Mouse (Mus musculus) urinary bladder, postnatal 4 days (tissue): Measurements from ENCODE around the gene Ldhal6b.
"Not testable (repeated sequence)": the region's sequence is repeated elsewhere in the genome, so short reads cannot be mapped to it uniquely, and the experiment has no call there.

Experiments
- DNase-seq, 2 experiments: peaks; one replicate each; pipeline ENCODE4 v3.0.0; 2021 to 2022; ENCODE audit warnings: low spot score in 2 of 2

Ldhal6b gene

DNA sequence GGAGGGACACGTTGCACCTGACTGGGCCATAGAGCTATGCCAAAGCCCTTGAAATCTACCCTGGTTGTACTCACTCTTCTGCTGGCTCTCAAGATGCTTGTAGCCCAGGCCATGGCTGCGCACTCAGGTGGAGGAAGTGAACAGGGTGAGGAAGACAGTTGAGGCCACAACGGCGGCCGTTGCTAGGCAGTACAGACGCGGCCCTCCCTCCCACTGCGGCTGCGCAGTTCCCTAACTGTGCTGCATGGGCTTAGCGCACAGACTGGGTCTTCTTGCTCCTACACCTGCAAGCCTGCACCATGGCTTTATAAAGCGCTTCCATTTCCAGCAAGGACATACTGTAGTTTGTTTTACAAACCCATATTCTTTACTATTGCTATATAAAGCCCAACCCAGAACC is at the start of gene Ldhal6b:
Gene Ldhal6b, minus strand, starts transcription at position 223 of the 400 bp plus-strand sequence.
- DNase-seq: no peak

- DNase-seq: no peak
Measured at GRCm38 (mm10) chr17:5467177-5467576, 48.6 kb upstream of the Ldhal6b start.

DNA sequence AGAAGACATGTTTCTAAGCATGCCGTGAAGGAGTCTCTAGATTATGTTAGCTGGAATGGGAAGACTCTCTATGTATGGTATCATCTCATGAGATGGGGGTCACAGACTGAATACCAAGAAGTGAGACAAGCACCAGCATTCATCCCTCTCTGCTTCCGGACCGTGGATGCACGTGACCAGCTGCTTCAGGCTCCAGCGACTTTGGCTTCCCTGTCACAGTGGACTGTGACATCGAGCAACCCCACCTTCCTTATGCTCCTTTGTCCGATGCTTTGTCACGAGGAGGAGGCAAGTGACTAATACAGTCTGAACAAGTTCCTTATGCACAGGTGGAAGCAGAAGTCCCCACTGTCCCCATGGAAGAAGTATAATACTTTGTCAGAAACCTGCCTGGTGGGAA is 48.2 kb upstream of the Ldhal6b start:
- no peak for DNase-seq

- DNase-seq: no peak
Measured at GRCm38 (mm10) chr17:5463912-5464311, 45.3 kb upstream of the Ldhal6b start.

GRCm38 (mm10) chr17:5453657-5454056 is 35.1 kb upstream of the Ldhal6b start:
- DNase-seq: no peak

GRCm38 (mm10) chr17:5443751-5444150 is 25.2 kb upstream of the Ldhal6b start:
- peak in 1 of 2 experiments; percentile 44 for DNase-seq

GRCm38 (mm10) chr17:5443260-5443659 is 24.7 kb upstream of the Ldhal6b start:
- DNase-seq: peak in 1 of 2 experiments; percentile 30

DNA sequence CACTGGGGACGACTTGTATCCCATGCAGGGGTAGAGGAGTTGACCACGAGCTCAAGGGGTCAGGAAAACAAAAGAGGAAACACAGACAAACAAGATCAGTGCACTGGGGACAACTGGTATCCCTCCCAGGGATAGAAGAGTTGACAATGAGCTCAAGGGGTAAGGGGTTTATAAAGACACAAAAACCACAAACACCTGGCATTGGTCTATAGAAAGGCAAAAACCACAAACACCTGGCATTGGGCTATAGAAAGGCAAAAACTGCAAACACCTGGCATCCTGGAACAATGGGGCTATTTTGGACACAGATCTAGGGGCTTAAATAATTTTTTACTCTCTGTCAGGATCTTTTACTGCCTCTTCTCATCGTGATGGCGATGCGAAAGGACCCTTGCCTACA is 23.8 kb upstream of the Ldhal6b start:
- not testable (repeated sequence) for DNase-seq

DNA sequence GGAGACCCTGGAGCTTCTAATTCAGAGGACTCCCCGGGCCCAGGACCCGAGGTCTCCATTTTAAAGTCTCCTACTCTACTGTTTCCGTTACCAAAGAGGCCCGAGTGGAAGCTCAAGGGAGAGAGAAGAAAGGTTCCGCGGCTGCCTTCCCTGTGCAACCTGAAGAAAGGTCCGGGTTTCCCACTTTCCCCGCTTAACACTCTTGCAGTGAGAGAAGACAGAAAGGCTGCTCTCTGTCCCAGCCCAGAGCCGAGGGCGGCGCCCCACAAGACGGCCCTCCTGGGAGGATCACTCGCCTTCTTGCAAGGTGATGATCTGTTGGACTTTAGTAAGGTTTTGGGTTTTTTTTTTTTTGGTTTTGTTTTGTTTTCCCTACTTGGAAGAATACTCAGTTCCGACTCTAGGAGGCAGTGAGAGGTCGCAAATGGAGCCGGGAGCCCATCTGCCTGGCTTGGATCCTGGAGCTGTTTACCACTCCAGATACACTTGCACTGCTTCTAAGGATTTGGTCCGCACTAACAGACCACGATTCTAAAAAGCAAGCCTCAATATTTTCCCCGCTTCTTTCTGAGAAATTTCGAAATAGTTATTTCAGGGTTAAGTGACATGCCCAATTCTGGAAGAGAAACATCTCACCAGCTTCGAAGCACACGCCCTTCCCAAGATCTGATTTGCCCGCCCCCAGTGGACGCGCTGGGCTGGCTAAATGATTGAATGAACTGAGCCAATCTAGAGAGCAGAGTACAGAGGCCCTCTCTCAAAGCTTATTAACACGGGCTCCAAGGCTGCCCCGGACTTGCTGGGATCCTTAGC is 21.8 kb upstream of the Ldhal6b start, which contains the start of gene Tmem242:
Gene Tmem242, minus strand, starts transcription at position 101 of the 813 bp plus-strand sequence.
- DNase-seq: peak; percentile 84 to 89

- no peak for DNase-seq
Measured at GRCm38 (mm10) chr17:5439831-5440158, 21.2 kb upstream of the Ldhal6b start.

DNA sequence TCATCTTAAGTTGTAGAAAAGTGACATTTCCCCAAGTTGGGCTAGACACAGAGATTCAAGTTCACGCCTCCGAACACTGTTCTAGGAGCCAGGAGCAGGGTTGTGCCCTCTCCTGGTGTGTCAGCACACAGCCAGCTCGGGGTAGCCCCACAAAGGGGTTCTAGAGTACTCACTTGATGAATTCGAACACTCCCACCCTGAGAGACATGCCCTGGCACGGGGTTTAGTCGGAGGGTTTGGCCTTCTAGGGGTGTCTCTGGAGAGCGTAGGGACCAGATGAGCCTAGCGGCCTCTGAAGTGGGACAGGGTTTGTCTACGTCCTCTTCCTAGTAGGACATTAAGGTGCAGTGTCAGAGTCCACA is 11.2 kb upstream of the Ldhal6b start:
- no peak for DNase-seq

GRCm38 (mm10) chr17:5429090-5429771 is 10.7 kb upstream of the Ldhal6b start:
- DNase-seq: peak; percentile 77 to 90

DNA sequence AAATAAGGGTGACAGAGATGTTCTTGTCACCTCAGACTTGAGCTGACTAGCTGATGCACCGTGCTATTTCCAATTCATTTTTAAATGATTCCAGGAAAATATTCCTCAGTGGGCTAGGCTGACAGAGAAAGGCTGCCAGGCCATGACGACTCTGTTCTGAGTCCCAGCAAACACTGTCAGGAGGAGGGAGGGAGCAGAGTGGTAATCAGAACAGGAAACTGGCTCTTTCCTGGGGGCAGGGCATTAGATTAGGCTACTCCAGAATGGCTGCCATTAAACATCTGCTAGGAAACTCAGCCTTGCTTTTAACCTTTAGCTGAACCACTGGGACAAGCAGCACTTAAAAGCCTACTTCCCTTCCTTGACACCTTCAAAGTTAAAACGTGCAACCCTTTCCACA is 6.6 kb upstream of the Ldhal6b start:
- no peak for DNase-seq

DNA sequence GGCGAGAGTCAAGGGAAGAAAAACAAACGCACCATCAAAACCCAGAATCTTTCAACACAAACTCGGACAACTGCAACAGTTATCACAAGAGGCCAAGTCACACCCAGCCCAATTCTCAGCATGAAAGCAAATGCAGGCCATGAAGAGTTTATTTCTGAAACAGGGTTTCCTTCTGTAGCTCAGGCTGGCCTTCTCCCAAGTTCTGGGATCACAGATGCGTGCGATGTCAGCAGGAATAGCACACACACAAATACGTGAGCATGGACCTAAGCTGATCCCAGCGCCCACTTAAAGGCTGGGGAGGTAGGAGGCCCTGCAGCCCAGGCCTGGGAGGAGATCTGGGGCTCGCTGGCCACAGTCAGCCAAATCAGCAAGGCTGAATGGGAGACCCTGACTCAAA is 5.6 kb upstream of the Ldhal6b start:
- DNase-seq: no peak

DNA sequence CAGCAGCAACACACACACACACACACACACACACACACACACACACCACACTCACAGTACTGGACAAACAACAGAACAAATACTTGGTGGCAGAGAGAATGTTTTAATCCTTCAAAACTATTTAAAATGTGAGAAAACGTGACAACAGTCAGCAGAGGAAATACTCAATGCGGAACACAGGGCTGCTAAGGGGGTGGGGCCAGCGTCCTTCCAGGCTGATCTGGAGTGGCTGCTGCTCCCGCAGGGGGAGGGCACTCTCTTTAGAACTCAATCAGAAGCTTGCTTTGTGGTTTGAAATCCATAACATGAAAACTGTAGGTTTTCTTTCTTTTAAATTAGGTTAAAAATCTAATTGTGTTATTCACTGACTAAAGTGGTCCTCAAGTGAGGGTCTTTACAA is 3.3 kb upstream of the Ldhal6b start:
- no peak for DNase-seq

GRCm38 (mm10) chr17:5419771-5420518 is 1.4 kb upstream of the Ldhal6b start:
- DNase-seq: no peak

DNA sequence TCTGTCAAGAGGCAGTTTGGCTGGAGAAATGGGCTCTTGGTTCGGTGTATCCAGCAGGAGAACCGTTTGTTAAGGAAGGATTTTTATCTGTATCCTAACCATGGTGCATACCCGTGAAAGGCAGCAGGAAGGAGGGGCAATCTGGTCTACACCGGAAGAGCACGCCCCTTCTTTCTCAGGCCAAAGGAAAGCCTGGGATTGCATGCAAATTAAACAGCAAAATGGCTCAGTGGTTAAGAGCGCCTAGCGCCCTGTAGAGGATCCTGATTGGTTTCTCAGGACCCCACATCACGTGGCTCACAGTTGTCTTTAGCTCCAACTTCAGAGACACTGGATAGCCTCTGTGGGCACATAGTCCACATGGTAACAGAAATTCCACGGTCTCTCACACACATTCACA is 489 bp upstream of the Ldhal6b start:
- no peak for DNase-seq

- no peak for DNase-seq
Measured at GRCm38 (mm10) chr17:5416518-5416917, 2.0 kb downstream of the Ldhal6b start.

DNA sequence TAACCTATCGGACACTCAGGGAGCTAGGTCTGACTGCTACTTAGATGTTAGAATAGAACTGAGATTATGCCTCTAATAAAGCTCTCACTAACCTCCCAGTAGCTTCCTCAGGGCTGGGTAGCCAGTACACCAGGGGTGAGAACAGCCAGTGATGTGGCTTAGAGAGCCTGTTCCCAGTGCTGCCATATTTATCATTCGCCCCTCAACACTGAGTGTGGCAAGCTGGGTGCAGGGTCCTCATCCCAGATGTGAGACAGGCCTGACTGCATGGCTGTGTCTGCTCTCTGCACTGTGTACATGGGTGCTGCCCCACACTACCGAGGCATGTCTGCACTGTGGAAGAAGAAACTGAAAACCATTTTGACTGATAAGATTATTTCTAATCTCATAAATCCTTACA is 4.5 kb downstream of the Ldhal6b start:
- DNase-seq: no peak

- DNase-seq: no peak
Measured at GRCm38 (mm10) chr17:5413350-5413749, 5.2 kb downstream of the Ldhal6b start.

DNA sequence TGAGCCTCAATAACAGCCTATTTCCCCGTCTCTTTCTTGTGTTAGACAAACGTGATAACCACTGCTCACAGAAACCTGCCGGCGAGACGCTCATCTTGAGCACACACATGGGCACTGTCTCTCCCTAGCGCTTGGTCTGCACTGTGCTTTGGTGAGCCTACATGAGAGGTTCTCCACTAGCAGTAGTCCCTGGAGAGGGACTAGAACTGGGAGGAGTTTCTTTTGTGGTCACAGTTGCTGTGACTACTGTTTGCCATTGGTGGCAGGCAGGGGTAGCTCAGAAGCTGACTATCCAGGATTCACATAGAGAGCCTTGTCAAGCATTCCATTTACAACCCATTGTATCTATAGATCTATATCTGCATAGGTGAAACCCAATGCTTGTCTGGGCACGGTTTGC is 5.8 kb downstream of the Ldhal6b start:
- no peak for DNase-seq

- no peak for DNase-seq
Measured at GRCm38 (mm10) chr17:5412301-5412700, 6.3 kb downstream of the Ldhal6b start.

- DNase-seq: no peak
Measured at GRCm38 (mm10) chr17:5411205-5411604, 7.4 kb downstream of the Ldhal6b start.
